Mouse (Mus musculus): ENCODE measurements around the gene Psme3.

Psme3 gene

GRCm38 (mm10) chr11:101353436-101353835 is 37.4 kb downstream of the Psme3 start:
- WGBS = 92% methylated on average over 12 of the region's 12 CpGs

DNA sequence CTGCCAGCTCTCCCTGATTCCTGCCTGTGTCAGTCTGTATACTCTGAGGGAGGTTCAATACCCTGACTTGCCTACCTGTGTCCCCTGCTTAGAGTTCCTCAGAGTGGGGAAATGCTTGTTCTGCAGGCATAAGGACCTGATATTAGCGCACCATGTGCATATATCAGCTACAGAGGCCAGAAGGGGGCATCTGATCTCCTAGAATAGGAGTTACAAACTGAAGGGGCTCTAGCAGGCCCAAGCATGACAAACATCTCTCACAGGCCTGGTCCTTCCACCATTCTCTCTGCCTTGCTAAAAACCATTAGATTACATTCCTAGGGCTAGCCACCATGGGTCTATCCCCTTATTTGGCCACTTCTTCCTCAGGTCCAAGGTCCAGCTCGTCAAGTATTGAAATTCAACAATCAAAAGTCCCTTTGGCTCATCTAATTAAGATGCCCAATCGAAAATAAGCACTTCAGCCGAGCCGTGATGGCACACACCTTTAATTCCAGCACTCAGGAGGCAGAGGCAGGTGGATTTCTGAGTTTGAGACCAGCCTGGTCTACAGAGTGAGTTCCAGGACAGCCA is 38.5 kb downstream of the Psme3 start:
- 89% methylated on average over 5 of the region's 5 CpGs for WGBS

- 95% methylated on average over 2 of the region's 2 CpGs for WGBS
Measured at GRCm38 (mm10) chr11:101355916-101356315, 39.9 kb downstream of the Psme3 start.

DNA sequence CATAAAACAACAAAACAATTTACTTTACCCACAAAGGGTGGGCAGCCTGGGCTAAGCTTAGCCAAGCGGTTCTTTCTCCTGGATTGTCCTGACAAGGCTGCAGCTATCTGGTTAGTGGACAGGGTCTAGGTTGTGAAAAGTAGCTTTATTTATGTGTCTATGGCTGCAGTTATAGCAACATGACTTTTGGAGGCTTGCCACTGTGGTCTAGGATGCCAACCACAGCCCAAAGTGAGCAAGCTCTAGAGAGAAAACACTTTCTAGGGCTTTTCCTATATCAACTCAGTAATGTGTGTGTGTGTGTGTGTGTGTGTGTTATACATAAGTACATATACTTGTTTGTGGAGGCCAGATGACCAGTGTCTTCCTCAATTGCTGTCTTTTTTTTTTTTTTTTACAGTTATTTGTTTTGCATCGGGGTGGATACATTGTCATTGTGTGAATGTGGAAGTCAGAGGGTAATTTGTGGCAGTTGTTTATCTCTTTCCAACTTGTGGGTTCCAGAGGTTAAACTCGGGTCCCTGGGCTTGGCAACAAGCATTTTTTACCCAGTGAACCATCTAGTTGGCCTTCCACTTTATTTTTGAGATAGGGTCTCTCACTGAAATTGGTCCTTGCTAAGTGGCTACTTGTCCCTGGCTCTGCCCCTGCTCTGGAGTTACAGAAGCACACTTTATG is 41.6 kb downstream of the Psme3 start:
- 86% methylated on average over 3 of the region's 3 CpGs for WGBS

DNA sequence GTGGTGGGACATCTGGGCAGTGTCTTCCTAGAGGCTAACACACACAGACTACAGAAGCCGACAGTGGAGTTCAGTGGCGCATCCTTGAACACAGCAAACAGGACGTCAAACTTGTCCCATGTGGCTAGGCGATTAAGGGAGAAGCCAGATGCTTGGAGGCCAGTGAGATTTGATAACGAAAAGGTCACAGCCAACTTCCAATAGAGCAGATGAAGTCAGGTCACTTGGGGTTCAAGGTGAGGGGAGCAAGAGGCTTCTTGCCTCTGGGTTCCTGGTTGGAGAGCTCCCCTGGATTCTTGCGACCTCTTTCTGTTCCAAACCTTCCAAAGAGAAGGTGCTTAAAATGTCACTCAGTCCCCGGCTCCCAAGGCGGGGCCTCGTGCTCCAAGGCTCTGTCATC is 43.8 kb downstream of the Psme3 start:
- 77% methylated on average over 9 of the region's 9 CpGs for WGBS

DNA sequence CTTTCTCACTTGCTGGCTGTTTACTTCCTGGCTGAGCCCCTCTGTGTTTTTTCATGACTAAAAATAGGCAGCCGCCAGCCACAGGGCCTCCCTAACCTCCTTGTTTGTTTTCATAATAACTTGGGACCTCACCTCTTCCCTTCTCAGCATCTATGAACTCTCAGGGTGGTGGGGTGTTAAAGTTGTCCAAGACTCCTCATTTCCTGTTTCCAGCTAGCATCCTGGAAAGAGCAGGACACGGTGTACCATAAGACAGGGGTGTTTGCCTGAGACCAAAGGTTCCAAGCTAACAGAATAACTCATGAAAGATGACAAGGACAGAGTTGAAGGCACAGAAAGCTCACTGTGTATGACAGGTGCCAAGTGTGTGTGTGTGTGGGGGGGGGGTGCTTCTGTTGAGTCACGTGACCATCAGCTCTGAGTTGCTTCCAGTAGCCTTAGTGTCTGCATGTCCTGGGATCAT is 44.7 kb downstream of the Psme3 start:
- WGBS = 66% methylated on average over 3 of the region's 3 CpGs

DNA sequence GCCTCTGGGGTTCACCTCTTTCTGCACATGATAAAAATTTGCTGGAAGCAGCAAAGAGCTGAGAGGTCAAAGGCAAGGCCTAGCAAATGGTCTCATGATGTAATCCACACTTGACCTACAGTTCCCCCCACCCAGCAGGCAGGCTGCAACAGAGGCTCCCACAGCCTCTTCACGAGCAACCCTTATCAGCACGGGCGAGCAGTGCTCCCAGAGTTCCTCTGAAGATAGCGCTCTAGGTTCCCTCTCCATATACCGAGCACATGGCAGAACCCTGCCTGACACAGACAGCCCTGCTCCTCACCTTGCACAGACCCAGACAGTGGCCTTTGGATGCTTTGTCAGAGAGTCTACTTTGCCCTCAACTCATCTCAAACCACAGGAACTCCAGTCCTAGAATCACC is 48.5 kb downstream of the Psme3 start:
- WGBS = 91% methylated on average over 5 of the region's 5 CpGs

- 89% methylated on average over 8 of the region's 8 CpGs for WGBS
Measured at GRCm38 (mm10) chr11:101367326-101367935, 51.4 kb downstream of the Psme3 start, which contains the start of gene G6pc. Gene G6pc (plus strand): TSS chr11:101367561.

DNA sequence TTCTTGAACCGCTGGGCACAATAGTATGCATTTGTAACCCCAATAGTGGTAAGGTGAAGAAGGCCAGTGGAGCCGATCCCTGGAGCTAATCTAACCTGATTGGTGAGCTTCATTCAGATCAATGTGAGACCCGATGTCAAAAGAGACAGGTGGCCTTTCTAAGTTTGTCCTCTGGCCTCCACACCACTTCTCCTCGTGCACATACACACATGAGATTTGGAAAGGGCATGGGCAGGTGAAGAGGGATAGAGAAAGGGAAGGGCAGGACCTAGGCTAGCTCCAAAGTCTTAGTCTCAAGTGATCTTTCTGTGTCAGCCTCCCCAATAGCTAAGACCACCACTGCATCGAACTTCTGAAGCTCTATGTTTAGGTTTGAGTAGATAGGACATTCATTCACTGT is 54.1 kb downstream of the Psme3 start:
- 83% methylated on average over 5 of the region's 5 CpGs for WGBS
